Mouse (Mus musculus) liver, postnatal 0 days (tissue): Measurements from ENCODE around the gene Zfp346.

Experiments used
- CTCF ChIP-seq: sonication (generic); IDR thresholded peaks from 2 replicates; pipeline ENCODE4 v1.5.1; 2016; ENCODE audit warnings: antibody characterized with exemption, low read depth
- EP300 ChIP-seq: IDR thresholded peaks from 2 replicates; pipeline ENCODE4 v1.6.1; 2016; ENCODE audit warnings: antibody characterized with exemption, low read depth, mild to moderate bottlenecking

DNA sequence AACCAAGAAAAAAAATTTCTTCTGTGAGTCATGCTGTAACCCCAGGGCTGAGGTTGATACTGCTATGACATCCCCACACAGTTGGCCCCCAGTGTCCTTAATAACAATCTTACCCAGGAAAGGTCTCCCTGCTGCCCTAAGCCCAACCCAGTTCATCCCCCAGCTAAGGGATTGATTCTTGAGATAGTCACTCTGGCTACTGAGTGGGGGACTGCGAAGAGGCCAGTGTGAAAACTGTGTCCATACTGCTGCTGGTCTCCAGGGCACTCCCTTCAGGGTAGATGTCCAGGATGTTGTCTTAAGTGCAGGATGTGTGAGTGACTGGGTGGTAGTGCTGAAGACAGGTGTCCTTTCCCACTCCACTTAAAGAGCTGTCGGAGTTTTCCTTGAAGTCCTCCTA, 28.3 kb downstream of the Zfp346 start, which contains the start of gene Gm17617:
- no peak for TF ChIP-seq CTCF
- no peak for TF ChIP-seq EP300
